Mouse (Mus musculus) right cerebral cortex, postnatal 14 days (tissue): ENCODE data around the gene Tarbp1.
"Not testable (repeated sequence)": the region's sequence is repeated elsewhere in the genome, so short reads cannot be mapped to it uniquely, and the experiment has no call there.

Source experiments
- DNase-seq: peaks from one replicate; pipeline ENCODE4 v3.0.0; 2022

Tarbp1 gene

DNA sequence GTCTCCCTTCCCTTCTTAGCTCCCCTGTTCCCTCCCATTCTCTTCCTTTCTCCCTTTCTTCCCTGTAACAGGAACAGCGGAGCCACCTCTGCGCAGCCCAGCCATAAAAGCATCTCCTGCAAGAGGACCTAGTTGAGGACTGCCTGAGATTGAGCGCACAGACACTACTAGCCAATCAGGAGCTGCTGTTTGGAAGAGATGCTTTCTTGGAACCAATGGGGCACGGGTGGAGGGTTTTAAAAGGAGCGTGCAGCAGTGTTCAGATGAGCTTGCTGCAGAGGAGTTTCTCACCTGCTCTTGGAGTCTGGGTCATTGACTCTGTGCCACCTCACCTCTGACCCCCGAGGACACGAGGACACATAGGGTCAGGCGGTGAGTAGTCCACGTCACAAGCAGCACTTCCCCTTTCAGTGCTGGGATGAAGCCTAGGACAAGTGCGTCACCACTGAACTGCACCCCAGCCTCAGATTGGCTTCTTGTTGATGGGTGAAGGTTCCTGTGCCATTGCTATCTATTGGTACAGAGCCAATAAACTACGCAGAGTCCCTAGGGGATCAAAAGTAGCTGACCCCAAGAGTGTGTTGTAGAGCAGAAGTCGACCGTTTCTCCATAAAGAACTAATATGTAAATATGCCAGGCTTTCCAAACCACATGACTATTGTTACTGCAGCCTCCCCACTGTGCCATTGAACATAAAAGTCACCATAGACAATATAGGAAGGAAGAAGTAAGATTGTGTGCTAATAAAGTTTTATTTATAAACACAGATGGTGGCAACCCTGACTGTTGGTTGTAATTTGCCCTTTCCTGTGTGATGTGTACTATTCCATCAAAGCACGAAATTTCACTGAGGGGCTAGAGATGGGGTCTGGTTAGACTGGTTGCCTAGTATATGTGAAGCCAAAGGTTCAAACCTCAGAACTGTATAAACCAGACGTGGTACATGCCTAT is 19.6 kb upstream of the Tarbp1 start:
- DNase-seq, result no peak

DNA sequence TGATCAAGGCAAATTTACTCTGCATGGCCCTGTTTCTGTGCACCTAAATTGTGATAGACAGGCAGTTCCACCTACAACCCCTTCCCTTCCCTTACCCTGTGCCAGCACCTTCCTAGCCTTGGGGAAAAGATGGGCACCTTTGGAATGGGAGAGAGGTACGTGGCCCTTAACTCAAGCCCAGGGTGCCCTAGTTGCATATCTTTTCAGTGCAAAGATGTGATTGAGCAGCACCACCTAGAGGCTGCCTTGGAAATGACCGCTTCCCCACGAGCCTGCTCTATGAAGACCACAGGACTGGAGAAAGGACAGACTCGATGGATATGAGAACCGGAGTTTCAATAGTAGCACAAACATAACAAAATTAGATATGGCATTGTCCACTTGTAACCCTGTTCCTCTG is 8.1 kb upstream of the Tarbp1 start:
- DNase-seq, result peak; percentile 76

DNA sequence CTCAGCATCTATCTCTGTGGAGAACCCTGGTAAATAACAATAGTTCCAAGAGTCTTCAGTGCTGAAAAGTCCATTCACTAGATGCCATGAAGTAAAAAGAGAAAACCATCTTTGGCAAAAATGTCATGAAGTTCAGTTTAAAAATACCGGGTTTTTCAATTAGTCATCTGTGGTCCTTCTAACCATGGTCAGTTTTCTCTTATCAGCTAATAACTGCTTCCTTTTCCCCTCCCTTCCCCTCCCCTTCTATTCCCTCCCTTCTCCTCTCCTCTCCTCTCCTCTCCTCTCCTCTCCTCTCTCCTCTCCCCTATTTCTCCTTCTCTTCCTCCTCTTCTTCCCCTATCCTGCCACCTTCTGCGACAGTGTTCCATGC is 7.5 kb upstream of the Tarbp1 start:
- no peak for DNase-seq

DNA sequence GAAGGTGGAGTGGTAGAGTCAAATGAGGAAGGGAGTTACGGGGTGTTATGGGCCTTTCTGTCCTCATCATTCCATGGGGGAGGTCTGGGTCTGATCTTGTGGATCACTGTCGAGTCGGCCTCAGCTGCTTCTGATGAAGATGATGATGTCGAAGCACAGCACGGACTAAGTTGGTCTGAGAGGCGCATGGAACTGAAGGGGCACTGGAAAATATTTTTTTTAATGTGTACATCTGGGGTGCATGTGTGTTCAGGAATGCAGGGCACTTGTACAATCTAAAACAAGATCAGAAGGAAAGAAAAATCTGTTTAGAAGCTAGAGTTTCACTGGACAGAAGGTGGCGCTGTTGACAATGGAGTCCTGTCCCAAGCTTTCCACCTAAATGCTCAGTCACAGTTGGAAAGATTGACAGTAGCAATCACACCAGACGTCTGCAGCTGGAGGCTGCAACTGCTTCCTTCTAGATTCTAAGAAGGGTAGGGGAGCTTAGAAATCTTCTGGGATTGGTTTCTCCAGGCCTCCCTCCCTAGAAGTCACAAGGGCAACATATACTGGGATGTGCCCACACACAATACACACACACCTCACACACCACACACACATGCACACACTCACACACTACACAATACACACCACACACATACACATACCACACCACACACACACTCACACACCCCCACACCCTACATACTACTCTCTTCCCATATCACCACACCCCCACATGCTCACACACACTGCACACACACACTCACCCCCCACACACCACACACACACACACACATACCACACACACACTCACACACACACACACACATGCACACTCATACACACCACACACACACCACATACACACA is 6.9 kb upstream of the Tarbp1 start:
- peak; percentile 68 for DNase-seq

DNA sequence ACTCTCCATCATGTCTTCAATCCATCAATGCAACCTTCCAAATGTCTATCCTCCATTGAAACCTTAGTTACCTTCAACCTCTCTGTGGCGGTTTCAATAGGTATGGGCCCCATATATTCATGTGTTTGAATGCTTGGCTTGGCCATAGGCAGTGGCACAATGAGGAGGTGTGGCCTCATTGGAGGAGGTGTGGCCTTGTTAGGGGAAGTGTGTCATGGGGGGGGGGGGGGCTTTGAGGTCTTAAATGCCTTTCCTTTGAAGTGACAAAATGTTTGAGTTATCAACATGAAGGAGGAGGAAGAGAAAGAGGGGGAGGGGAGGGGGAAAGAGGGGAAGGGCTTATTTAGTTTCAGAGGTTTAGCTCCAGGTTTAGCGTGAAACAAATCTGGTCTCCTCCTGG is 5.5 kb upstream of the Tarbp1 start:
- no peak for DNase-seq

DNA sequence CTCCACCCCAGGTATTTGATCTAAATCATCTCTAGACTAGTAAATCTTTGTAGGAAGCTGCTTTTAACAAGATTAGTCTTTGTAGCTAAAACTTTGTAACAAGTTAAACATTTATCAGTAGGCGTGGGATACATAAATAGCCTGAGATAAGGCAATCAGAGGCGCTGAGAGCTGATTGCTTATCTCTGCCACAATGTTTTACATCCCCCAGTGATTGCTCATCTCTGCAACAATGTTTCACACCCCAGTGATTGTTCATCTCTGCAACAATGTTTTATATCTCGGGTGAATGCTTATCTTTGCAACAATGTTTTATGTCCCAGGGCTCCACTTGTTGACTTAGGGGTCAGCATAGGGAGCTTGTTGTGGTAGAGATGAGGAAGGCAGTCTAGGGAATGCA is 3.8 kb upstream of the Tarbp1 start:
- DNase-seq, result no peak

DNA sequence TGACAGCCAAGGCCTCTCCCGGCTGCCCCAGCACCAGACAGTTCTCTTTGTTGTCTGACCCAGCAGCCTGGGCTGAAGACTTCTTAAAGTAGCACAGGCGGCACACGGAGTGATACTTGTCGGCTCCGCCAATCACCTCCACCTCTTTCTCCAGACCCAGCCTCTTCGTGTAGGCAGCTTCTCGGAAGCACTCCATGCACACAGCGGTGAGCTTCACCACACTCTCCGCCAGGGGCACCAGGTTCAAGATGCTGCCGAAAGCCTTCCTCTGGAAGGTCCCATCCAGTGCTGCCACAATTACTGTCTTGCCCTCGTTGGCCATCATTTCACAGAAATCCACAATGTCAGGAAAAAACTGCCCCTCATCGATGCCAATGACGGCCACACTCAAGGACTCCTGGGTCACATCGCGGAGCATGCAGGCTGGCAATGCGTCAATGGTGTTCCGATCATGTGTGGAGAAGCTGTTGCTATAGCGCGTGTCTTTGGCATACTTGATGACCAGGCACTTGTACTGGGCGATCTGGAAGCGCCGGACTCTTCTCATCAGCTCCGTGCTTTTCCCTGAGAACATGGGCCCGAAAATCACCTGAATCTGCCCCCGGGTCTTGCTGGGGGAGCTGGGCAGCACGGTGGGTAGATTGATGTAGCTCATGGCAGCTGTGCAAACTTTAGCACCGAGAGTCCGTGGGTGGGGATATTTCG is 1.4 kb upstream of the Tarbp1 start:
- not testable (repeated sequence) for DNase-seq

DNA sequence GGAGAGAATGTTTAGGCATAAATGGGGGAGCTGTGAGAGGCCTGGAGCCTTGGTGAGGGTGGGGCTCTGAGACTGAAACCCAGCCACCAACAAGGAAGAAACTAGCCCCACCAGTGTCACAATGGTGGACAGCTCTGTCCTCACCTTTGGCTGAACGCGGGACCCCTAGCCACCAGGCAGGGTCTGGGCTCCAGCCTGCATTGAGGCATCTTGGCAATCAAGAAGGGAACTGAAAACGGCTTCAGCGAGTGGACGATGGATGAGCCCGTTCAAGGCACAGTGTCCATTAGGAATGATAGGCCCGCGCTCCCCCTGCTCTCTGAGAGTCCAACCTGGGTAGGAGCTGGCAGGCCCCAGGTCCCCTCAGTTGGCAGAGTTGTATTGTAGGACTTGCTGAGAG is 873 bp upstream of the Tarbp1 start:
- not testable (repeated sequence) for DNase-seq

DNA sequence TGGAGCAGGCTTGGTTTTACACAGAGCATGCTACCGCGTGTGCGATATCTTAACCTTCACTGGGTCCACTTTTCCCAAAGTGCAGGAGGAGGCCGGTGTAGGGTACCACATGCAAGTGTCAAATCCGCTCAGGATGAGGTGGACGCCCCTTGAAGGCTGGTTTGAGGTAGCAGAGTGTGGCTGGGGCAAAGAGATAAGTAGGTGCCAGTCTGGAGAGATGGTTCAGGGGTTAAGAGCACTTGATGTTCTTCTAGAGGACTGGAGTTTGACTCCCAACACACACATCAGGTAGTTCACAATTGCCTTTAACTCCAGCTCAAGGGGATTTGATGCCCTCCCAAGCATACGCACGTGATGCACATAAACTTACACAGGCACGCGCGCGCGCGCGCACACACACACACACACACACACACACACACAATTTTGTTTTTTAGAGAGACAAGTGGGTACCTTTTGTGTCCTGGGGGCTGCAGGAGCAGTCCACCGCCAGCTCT is 1.0 kb downstream of the Tarbp1 start:
- DNase-seq, result peak; percentile 11

DNA sequence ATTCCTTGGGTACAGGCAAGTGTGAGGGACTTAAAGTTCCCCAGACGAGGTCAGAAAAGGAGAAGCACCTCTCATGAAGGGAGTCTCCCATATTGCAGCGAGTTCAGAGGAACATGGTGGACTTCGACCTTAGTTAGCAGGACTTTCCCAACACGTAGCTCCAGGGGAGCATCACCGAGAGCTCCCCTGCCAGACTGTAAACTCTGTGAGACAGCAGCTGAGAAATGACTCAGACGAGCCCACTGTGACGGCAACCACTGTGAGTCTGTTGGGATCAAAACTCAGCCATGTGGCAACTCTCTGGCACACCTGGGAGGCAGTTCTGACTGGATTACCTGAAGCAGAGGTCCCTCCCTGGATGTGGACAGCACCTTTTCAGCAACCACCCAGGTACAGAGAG is 10.8 kb downstream of the Tarbp1 start:
- no peak for DNase-seq

DNA sequence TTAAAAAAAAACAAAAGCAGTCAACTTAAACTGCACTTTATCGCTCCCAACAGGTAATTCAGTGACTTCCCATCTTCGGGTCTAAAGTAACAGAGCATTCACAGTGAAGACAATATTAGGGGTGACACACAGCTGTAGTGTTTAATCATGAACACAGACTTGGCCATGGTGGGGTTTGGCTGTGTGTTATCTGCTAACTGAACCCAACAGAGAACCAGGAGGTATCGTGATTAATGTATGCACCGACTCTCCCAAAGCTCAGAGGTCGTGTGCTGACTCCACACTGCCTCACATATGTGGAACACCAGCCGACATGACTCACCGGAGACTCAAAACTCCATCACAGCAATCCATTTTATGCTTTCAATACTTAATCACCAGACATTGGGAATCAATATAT is 13.1 kb downstream of the Tarbp1 start:
- DNase-seq, result no peak

DNA sequence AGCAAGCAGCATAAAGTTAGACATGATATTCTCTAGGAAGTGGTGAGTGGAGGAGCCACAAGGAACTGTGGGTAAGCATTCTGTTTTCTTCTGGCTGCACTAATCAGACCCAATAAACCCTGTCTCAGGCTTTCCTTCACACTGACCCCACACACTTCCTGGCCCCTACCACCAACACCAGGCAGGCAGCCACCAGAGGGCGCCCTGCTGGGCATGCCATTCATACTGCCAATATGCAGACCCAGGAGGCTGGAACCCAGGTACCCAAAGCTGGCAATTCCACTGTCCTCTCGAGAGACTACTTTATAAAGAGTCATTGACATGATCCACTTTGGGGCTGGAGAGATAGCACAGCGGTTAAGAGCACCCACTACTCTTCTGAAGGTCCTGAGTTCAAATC is 14.6 kb downstream of the Tarbp1 start:
- DNase-seq, result peak; percentile 57

DNA sequence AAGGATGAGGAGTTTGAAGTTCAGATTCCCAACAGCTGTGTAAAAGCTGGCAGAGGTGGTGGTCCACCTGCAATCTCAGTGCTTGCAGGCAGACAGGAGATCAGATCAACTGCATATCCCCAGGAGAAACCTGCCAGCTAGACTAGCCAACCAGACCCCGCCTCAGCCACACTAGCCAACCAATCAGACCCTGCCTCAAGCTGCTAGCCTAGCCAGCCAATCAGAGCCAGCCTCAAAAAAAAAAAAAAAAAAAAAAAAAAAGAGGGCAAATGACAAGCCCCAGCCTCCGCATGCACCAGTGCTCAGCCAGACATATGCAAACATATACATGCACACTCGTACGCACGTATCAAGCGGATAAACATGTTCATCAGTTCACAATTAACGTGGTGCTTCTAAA is 19.5 kb downstream of the Tarbp1 start:
- DNase-seq, result no peak

DNA sequence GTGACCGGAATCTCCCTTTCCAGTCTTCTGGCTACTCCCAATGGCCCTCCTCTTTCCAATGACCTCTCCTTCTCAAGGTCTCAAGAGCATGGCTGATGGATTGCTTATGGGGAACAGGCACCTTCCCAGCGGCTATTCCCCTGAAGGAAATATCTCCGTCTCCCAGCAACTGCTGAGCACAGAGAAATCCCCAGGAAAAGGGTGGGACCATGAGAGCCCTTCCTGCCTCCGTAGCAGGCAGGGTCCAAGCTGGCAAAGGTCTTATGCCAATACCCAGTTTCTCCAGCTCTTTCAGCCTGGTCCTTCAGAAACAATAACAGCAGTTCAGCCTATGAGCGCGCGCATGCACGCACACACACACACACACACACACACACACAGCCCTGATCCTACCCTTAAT is 23.7 kb downstream of the Tarbp1 start:
- DNase-seq, result no peak

DNA sequence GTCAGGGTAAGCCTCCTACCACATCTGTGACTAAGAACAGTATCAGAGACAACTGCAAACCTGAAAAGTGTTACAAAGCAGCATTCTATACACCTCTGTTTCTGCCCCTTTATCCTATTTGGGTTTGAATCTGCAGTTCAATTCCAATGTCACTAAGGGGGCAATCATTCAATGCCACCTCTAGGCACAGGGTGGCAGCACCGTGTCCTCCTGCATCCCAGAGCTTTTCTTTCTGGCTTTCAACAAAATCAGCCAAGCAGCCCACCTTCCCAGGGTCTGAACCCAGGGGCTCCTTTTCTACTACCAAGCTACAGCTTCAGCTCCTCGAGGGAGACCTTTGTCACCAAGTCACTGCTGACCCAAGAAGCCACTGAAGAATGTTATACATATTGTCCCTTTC is 35.9 kb downstream of the Tarbp1 start:
- no peak for DNase-seq

DNA sequence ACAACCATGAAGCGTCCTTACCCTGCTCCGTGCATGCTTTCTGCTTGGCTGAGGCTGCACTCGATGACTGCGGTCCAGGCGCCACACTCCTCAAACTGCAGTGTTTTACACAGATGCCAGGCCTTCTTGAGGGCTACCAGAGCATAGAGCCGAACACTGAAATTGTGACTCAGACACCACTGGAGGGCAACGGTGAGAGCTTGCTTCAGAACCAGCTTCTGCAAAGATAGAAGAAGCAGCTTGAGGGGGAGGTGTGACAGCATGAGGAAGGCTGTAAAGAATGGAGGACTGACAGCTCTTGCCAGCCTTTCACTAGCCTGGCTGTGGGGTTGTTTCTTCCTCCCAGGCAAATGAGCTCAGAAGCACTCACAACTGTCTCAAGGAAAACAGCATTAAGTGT is 41.0 kb downstream of the Tarbp1 start:
- peak; percentile 49 for DNase-seq

DNA sequence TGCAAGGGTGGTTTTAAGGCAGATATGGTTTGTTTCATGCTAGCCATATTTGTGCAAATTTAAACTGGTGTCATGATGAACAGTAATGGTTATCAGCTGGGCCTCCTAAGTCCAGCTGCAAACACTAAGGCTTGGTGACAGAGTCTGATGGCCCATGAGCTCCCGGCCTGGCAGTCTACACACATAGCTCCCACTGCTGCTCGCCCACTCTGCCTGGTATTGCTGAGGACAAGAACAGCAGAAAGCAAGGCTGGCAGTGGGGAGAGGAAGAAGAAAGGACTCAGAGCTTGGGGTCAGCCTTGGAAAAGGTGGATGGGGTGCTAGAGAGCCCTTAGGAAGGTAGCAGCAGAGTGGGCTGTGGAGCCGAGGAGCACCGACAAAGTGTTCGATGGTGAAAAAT is 45.2 kb downstream of the Tarbp1 start:
- DNase-seq, result no peak

DNA sequence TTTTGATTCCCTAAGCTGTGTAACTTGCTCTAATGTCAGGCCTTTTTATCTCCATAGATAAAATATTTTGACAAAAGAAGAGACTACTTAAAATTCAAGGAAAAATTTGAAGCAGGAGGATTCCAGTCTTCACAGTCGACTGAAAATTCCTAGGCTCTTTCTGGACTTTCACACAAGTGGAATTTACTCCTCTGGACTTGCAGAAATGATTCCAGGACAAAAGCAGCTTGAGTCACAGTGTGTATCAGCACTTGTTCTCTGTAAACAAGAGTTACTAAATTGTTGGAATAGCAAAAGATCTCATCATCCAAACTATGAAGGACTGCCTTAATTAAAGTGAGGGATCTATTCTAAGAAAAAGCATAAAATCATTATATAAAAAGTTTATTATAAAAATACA is 49.9 kb downstream of the Tarbp1 start:
- DNase-seq, result no peak

DNA sequence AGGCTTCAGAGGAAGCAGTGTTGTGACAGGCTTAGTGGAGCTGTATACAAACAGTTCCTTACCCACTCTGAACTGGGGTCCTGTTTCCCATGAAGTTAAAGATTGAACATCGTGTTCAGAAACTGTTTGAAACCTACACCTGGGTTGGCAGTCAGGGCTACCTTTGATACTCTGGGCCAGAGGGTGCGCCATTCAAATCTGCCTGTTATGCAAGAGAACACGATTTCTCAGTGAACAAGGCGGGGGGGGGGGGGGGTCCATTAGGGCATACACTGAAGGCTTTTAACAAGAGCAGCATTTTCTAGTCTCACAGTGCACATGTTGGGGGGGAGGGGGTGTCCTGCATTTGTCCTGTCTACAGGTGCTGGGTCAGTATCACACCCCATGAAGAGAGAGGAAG is 50.7 kb downstream of the Tarbp1 start:
- no peak for DNase-seq

DNA sequence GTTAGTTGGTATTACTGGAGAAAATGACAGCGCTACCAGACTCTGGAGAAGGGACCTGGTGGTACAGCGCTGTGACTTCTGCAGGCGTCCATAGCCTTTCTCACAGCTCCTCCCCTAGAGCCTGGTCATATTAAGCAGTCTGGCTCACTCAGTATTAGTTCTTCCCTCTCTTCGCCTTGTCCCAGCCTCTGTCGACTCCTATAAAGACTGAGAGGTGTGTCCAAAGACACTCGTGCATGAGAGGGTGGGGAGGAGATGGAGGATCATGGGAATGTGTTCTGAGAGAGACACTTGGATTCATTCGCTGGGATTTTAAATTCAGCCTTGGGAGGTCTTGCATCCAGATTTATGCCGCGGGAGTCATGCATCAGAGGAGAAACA is 52.0 kb downstream of the Tarbp1 start:
- DNase-seq, result no peak

DNA sequence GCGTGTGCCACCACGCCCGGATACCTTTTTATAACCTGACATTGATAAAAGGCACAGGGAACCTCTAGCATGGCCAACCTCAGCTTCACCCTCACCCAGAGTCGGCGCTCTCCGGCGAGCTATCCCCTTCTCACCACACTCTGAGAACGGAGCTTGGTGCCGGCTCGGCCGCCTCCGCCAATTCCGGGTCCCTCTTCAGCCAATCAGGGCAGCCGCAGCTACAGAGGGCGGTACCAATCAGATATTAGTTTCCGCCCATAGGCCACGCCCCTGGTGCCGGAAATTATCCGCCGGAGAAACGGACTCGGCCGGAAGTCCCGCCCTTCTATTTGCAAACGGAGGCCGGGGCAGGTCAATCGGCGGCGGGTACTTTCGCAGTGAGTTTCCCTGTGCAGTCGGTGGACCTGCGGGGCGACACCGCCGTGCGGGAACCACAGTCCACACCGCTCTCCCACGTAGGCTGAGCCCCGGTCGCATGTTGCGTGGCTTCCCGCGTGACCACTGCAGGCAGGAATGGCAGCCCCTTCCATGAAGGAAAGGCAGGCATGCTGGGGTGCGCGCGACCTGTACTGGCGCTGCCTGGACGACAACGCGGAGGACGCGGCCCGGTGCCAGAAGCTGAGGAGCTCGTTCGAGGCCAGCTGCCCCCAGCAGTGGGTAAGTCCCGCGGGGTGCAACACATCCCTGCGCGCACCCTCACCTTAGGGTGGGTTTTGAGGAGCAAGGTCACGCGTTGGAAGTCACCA is 52.5 kb downstream of the Tarbp1 start, which contains the start of gene Coa6:
Coa6 (plus strand) TSS at position 342 of the 746 bp plus-strand sequence.
- DNase-seq, result peak; percentile 98

DNA sequence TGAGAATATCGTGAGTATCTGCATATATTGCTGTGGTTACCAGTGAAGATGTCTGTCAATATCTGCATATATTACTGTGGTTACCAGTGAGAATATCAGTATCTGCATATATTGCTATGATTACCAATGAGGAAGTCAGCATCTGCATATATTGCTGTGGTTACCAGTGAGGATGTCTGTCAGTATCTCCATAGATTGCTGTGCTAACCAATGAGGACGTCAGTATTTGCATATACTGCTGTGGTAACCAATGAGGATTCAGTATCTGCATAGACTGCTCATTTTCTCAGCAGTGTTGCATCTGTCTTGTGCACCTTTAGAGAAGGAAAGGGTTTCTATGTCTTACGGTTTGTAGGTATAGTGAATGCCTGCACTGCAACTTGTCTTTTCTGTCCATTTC is 54.0 kb downstream of the Tarbp1 start:
- no peak for DNase-seq
